Mouse (Mus musculus) G1E (cell line): ENCODE measurements around the gene Scarb1.

Experiments used
- CTCF ChIP-seq: IDR thresholded peaks from 2 replicates; pipeline ENCODE4 v1.5.1; 2012; ENCODE audit warnings: low read depth, low read length, inconsistent platforms, mixed read lengths
- GATA1 ChIP-seq: IDR thresholded peaks from 2 replicates; pipeline ENCODE4 v1.6.1; 2012; ENCODE audit warnings: borderline replicate concordance, low read length, inconsistent platforms, mixed read lengths
- TAL1 ChIP-seq: conservative IDR thresholded peaks from 2 replicates; pipeline ENCODE4 v1.6.1; 2012; ENCODE audit warnings: low read depth, low read length, inconsistent platforms, mixed read lengths

DNA sequence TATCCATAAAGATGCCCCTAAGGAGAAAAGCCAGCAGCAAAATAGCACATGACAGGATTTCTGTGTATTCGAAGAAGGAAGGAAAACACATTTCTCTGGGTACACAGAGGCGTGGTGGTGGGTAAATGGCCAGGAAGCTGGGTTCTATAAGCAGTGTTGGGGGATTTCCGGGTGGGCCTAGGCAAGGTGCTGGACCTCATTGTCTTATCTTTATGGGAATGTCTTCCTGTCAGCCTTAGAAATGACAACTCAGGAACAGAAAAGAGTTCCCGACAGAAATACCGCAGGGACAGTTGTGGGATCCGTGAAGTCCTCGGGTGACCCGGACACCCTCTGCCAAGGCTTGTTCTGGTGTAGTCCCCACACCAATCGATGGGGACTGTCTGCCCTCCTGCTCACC lies 42.7 kb downstream of the Scarb1 start:
- TF ChIP-seq CTCF (no peak), TAL1 (no peak), GATA1 (no peak)
